Mouse (Mus musculus): ENCODE data around the gene Cpsf2. TPM values are rescaled to one million over a fixed set of nuclear protein-coding genes. Genes with fewer than 3 reads are reported as not detected.
"Not testable (repeated sequence)": the region's sequence is repeated elsewhere in the genome, so short reads cannot be mapped to it uniquely, and the experiment has no call there.

The Cpsf2 gene
- 10 to 100 TPM; 27.7 to 28.1 TPM for total RNA-seq (2021)

DNA sequence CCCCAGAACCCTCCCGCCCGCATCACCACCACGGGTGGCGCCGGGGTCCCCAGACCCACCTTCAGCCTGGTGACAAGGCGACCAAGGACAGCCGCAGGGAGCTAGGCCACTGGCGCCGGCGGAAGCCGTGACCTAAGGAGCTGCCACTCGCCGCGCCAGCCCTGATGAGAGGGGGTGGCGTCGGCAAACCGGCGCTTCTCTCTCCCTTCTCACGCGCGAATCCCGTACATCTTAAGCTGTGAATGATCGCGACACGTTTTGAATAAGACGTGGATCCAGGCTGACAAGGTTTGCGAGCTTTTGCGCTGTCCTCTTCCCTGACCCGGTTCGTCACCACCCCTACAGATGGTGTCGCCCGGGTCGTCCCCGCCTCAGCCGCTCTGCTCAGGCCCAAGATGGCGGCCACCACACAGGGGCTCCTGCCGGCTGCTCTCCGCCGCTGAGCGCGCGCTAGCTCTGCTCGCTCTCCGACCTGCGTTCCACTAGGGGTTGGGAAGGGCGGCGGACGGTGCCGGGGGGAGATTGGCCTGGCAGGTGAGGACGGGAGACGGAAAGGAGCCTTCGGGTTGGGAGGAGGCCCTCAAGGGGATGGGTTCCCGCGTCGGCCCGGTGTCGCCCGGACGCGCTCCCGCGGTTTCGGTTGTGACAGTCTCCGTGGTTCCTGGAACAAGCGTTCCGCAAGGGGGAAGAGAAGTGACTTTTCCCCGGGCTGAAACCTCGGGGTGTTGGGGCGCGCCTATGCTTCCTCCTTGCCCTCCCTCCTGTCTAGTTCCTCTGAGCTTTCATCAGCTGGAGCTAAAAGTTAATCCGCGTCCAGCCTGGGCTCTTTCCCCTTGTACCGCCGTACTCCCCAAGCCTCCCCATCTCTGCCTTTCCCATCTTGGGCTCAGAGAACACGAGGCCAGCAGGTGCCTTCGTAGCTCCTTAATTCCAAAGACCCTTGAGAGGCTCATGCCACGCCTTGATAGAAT lies at the start of gene Cpsf2:
TSS of gene Cpsf2 (plus strand) at position 388 of the 971 bp plus-strand sequence.
- intact Hi-C loops (cut with DNase I) = loop anchor here (2.0 to 10.0 kb wide), 2 partner anchors 493 to 769 kb away; partner anchors contain the start of genes Golga5, Moap1 and Tmem251
- DNase-seq (ENCODE audit: low spot score in 2 of 2) = peak; percentile 88 to 91

DNA sequence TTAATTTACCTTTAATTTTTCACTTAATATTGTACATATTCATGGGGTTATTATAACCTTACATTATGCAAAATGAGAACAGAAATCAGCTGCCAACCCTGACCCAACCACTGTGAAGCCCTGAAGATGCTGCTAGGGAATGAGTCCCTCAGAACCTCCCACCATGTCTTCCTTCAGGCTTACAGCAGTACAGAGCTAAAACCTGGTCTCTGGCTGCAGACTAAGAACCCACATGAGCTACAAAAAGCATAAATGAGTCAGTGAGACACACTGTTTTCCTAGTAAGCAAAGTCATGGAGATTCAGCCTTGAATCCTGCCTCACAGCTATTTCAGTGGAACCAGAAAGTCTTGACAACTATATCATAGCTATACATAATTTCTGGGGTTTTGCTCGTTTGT lies 47.4 kb upstream of the Cpsf2 start:
- no peak for DNase-seq (ENCODE audit: low spot score in 2 of 2)
- intact Hi-C loops (cut with DNase I) = no loop called here

DNA sequence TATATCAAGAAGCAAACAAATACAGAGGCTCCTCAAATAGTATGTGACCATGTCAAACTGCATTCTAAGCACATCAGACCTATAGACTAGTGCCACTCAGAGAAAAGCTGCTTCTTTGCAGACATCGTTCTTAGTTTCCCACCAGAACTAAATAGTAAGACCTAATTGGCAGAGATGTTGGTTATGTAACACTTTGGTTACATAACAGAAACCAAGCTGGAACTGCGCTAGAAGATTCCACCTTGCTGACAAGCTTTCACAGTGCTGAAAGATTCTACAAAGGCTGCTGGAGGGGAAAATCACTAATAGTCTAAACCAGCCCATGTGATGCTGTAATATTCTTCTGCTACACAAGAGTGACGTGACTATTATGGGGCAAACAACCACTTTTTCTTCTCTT lies 40.6 kb upstream of the Cpsf2 start:
- intact Hi-C loops (cut with DNase I) = no loop called here
- peak in 1 of 2 experiments; percentile 50 for DNase-seq (ENCODE audit: low spot score in 2 of 2)

DNA sequence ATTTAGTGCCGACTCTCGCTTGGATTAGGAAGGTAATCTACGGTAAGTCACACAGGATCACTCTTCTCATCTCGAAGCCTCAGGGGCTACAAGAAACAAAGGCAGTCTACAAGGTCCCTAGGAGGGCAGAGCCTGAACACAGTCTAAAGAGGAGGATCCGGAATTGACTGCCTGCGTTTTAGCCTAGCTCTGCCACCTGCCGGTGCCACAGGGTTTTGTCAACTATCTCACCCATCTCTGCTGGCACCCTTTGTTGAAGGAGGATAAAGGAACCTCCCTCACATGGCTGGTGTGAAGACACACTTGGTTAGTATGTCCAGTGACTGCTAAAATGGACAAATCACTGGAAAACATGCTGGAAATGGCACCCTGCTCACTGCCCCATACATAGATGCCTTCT lies 38.2 kb upstream of the Cpsf2 start:
- no peak for DNase-seq (ENCODE audit: low spot score in 2 of 2)
- intact Hi-C loops (cut with DNase I) = no loop called here

DNA sequence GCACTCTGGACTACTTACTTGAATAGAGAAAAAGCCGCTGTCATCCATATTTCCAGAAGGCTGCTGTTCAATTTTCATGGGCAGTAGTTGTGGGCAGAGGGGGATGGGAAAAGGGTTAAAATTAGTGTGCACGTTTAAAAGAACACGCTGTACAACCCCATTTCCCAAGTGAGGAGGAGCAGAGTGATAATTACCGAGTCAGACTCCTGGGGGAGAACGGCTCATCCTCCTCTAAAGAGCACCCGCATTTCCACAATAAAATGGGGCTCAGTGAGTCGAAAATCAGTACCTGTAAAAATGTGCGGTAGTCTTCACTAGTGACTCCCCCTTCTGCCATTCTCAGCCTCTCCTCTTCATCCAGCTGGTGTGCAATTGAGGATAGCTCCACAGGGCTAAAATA lies 27.8 kb upstream of the Cpsf2 start:
- intact Hi-C loops (cut with DNase I) = no loop called here
- peak; percentile 12 to 24 for DNase-seq (ENCODE audit: low spot score in 2 of 2)

DNA sequence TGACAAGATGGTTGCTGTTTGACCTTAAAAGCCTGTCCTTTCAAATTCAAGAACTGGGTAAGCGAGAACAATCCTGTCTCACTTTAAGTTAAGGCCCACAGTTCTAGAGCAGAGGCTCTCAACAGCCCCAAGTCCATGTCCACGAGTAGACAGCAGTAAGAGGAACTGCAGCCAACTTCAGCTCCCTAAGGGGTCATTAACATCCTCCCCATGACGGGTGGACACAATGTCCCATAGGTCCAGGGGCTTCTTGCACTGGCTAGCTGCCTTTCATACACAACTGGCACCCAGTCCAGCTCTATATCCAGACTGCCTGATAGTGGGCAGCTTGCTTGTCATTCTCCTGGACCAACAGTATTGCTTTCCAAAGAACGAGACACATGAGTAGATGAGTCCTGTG lies 27.0 kb upstream of the Cpsf2 start:
- intact Hi-C loops (cut with DNase I) = no loop called here
- DNase-seq (ENCODE audit: low spot score in 2 of 2) = no peak

DNA sequence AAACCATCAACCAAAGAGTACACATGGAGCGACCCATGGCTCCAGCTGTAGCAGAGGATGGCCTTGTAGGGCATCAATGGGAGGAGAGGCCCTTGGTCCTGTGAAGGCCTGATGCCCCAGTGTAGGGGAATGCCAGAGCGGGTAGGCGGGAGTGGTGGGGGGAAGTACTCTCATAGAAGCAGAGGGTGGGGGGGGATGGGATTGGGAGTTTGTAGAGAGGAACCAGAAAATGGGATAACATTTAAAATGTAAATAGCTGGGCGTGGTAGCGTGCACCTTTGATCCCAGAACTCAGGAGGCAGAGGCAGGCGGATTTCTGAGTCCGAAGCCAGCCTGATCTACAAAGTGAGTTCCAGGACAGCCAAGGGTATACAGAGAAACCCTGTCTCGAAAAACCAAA lies 20.0 kb upstream of the Cpsf2 start:
- DNase-seq (ENCODE audit: low spot score in 2 of 2); intact Hi-C loops (cut with DNase I): not testable (repeated sequence)

DNA sequence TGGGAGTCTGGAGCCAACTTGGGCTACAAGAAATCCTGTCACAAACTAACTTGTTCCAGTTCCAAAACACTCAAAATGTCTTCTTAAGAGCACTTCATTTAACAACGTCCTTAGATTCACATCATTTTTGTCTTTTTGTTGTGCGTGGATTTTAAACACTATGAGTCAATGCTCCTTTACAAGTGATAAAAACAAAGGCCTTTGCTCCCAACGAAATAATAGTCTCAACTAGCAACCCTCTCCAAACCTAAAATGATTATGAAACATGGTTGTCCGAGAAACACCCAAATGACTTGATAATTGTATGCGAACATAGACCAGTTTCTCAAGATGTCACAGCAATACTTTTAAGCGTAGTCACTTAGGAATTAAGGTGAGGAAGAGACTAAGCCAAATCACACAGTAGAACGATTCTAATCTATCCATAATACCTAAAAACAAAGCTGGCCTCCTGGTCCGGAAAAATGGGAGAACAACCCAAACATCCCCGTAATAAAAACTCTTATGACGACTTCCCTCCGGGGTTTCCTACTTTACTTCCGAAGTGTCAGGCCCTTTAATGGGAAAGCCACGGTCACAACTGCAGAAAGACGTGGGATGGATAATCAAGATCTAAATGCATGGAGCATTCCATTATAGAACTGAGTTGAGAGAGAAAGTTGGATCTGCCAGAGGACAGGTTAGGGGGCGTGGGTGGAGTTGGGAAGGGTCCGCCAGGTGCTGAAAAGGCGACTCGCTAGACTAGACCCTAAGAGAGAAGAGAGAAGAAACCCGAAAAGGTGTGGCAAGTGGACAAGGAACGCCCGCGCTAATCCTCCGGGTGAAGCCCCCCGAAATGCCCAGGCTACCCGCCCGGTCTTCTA lies 18.5 kb upstream of the Cpsf2 start:
- peak in 1 of 2 experiments; percentile 27 for DNase-seq (ENCODE audit: low spot score in 2 of 2)
- intact Hi-C loops (cut with DNase I) = no loop called here

DNA sequence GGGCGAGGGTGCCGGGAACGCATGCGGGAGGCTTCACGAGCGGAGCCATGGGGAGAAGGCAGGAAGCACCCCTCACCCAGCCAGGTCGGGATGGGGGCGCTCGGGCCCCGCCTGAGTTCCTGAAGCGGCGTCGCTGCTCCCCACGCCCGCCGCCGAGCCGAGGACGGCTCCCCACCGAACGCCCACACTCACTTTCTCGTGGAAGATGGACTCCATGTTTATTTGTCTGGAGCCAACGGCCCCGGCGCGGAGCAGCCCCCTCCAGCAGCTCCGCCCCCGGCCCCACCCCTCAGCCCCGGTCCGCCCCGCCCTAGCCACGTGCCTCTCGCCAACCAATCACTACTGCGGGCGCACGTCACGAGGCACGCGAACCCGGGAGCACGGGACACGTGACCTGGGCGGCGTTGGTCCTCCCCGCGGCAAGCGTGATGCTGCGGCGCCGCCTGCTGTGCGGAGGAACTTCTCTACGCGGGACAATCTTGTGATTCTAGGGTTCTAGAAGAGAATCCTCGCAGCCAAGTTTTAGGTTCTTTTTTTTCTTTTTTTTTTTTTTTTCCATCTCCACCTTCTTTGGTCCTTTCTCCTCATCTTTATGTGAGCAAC lies 17.7 kb upstream of the Cpsf2 start, which contains the start of gene Atxn3:
TSS of gene Atxn3 (minus strand) at position 305 of the 603 bp plus-strand sequence.
- intact Hi-C loops (cut with DNase I) = loop anchor here (2.0 kb wide), 1 partner anchor 45 kb away; the partner anchor contains the start of gene Trip11

DNA sequence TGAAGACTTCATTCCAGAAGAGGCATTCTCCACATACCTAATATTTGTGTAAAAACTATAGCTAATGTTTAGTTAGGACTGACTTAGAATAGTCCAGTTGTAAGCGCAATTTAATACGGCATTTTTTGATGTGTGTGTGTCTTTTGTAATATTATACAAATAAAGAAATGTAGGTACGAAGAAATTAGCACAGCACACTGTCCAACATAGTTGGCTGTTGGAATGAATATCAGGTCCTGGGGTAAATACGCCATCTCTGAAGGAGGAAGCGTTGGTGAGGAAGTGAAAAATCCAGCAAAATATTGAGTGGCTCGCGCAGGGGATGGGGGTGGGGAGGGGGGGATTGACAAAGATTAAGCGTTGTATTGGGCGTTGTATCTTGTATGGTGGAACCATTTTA lies 17.2 kb upstream of the Cpsf2 start:
- no peak for DNase-seq (ENCODE audit: low spot score in 2 of 2)
- intact Hi-C loops (cut with DNase I) = loop anchor here (2.0 kb wide), 1 partner anchor 46 kb away; the partner anchor contains the start of gene Trip11

More for the DNA sequence above, 17.7 kb upstream of the Cpsf2 start, which contains the start of gene Atxn3:
- DNase-seq (ENCODE audit: low spot score in 2 of 2) = peak; percentile 98

DNA sequence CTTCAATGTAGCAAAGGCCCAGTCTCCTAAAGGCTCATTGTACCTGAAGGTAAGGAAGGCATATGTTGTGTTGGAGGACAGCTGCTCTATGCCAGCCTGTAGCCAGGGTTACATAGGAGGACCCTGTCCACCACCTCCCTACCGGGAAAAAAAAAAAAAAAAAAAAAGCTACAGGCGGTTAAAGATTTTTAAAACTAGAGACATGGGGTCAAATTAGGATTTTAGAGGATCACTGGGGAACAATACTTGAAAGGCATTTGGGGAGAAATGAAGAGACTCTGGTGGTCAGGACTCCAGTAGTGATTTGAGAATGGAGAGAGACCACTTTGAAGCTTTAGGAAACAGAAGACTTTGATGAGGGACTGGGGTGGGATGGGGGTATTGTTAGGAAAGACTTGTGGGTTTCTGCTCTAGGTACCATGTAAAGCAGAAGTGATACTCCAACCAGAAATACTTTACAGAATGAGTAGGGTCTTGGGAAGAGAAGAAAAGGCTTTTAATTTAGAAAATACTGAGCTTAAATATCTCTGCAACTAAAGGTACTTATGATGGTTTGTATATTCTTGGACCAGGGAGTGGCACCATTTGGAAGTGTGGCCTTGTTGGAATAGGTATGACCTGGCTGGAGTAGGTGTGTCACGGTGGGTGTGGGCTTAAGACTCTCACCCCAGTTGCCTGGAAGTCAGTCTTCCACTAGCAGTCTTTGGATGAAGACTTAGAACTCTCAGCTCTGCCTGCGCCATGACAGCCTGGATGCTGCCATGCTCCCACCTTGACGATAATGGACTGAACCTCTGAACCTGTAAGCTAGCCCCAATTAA lies 16.6 kb upstream of the Cpsf2 start:
- intact Hi-C loops (cut with DNase I) = loop anchor here (2.0 kb wide), 1 partner anchor 46 kb away; the partner anchor contains the start of gene Trip11
- DNase-seq (ENCODE audit: low spot score in 2 of 2) = not testable (repeated sequence)

DNA sequence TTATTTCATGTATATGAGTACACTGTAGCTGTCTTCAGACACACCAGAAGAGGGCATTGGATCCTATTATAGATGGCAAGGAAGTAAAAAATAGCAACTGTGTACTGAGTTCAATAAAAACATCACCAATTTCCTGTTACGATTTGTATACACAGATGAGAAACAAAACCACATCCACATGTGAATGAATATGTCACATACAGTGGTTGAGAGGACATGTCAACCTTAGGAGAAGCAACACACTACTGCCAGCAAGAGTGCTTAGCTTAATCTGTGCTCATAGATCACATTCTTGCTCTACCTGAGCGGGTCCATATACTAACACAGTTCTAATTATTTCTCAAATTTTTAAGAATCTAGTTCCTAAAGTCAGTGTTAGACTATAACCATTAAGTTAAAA lies 4.5 kb upstream of the Cpsf2 start:
- no peak for DNase-seq (ENCODE audit: low spot score in 2 of 2)
- intact Hi-C loops (cut with DNase I) = loop anchor here (10.0 kb wide), 1 partner anchor 773 kb away; the partner anchor contains the start of genes Moap1 and Tmem251

DNA sequence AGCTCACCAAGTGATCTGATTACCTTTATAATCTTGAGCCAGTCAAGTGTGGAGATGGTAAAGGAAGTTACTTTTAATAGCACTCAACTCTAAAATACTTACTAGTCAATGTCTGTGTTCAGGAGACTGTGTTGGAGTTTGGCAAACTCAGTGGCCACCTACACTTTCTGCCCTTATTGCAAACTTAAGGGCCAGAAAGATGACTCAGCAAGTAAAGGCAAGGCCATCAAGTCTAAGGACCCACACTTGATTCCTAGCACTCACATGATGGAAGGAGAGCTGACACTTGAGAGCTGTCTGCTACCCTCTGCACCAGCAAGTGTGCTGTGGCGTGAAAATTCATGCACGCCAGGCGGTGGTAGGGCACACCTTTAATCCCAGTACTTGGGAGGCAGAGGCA lies 3.6 kb upstream of the Cpsf2 start:
- DNase-seq (ENCODE audit: low spot score in 2 of 2) = no peak

DNA sequence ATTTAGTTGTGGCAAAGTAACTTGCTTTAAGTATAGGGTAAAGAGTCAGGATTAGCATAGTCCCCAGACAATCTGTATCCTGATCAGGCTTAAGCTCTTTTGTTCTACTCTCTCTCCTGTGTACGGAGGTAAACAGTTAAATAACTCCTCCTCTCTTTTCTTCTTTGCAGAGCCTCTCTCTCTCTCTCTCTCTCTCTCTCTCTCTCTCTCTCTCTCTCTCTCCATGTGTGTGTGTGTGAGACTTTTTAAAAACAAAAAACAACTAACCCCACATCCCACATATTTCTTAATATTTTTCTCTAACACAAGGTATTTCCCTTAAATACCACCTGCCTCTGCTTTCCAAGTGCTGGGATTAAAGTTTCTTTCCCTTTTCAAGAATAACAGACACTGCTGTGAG lies 1.2 kb upstream of the Cpsf2 start:
- no peak for DNase-seq (ENCODE audit: low spot score in 2 of 2)
- intact Hi-C loops (cut with DNase I) = loop anchor here (10.0 kb wide), 1 partner anchor 770 kb away; the partner anchor contains the start of genes Moap1 and Tmem251

More for the DNA sequence above, 3.6 kb upstream of the Cpsf2 start:
- intact Hi-C loops (cut with DNase I) = loop anchor here (10.0 kb wide), 1 partner anchor 773 kb away; the partner anchor contains the start of genes Moap1 and Tmem251

DNA sequence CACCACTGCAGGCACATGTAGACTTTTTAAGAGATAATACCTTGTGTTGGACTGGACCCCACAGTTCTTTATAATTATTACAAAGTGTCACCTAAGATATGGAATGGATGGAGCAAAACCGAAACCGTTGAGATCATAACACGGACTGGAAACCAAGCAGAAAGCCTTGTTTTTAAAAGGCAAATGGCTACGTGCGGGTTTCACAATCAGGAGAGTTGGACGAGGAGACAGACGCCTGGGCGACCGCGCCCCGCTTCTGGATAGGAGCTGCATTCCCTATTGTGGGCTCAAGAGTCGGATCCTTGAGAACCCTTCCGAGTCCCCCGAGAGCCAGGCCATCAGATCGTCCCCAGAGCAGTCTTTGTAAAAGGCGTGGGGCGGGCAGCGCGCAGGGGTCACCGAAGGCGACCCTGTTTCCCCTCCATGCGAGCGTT lies 604 bp upstream of the Cpsf2 start:
- no peak for DNase-seq (ENCODE audit: low spot score in 2 of 2)
- intact Hi-C loops (cut with DNase I) = loop anchor here (10.0 kb wide), 1 partner anchor 770 kb away; the partner anchor contains the start of genes Moap1 and Tmem251

DNA sequence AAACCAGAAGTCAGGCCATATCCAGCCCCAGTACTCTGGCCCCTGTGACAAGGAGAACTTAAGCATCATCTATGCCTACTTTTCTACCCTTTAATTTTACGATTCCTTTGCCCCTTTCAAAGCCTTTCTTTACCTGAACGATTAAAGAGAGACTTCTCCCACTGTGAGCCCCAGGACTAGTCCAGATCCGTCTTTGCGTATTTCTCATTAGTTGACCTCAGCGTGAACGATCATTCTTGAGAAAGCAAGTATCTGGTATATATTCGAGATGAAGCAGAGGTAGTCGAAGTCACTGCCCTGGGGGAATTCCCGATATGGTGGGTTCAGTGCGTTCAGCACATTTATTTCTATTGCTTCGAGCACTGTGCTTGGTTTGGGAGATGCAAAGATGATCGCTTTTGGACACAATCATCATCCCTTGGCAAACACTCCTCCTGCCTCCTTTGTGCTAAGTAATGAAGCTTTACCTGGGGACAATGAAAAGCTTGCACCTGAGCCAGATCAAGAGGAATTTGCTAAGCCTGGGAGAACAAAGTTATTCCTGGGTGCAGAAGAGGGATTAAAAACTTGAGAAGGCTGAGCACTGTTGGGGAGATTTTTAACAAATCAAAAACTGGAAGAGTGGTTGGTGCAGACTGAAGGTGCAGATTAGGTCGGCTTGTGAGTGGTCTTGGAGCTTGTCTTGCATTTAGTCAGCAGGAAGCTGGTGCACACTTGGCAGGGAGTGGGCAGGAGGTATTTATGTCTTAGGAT lies 1.0 kb downstream of the Cpsf2 start:
- intact Hi-C loops (cut with DNase I) = loop anchor here (2.0 to 10.0 kb wide), 2 partner anchors 492 to 768 kb away; partner anchors contain the start of genes Golga5, Moap1 and Tmem251
- DNase-seq (ENCODE audit: low spot score in 2 of 2) = no peak

DNA sequence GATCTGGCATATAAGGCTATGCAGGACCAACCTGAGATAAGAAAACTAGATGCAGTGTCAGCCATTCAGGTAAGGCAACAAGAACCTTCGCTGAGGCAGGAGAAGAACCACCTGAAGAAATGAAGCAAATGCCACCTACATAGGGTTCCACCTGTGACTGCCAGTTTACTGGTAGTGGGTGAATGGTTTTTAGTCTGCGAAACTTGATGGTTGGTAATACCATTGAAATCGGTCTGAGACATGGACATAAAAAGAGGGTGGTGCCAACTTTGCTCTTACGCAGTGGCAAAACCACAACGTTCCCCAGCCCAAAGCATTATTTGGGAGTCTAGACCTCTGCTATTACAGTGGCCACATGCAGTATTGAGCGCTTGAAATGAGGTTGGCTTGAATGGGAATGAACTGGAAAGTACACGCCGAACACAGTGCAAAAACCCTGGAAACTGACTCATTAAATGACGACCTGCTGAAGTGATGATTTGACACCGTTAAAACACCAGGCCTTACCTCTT lies 1.7 kb downstream of the Cpsf2 start:
- no peak for DNase-seq (ENCODE audit: low spot score in 2 of 2)
- intact Hi-C loops (cut with DNase I) = loop anchor here (2.0 to 10.0 kb wide), 2 partner anchors 491 to 767 kb away; partner anchors contain the start of genes Golga5, Moap1 and Tmem251

All from left cerebral cortex, postnatal 25 days (tissue).